Mouse (Mus musculus) monocyte, adult 2 months (primary cell): ENCODE data around the gene Oas1g.
"Not testable (repeated sequence)": the region's sequence is repeated elsewhere in the genome, so short reads cannot be mapped to it uniquely, and the experiment has no call there.

Experiments
- DNase-seq, 2 experiments: peaks; one replicate each; pipeline ENCODE4 v3.0.0; 2022; ENCODE audit warnings: low spot score in 2 of 2, low read depth in 1 of 2

Gene Oas1g

GRCm38 (mm10) chr5:120887413-120887812, at the start of gene Oas1g:
TSS of gene Oas1g (minus strand) at chr5:120887613.
- not testable (repeated sequence) for DNase-seq

GRCm38 (mm10) chr5:120933966-120934365, 46.6 kb upstream of the Oas1g start:
- no peak for DNase-seq

GRCm38 (mm10) chr5:120927036-120927435, 39.6 kb upstream of the Oas1g start:
- no peak for DNase-seq

GRCm38 (mm10) chr5:120926311-120926710, 38.9 kb upstream of the Oas1g start:
- not testable (repeated sequence) for DNase-seq

- DNase-seq: not testable (repeated sequence)
Measured at GRCm38 (mm10) chr5:120924520-120924919, 37.1 kb upstream of the Oas1g start.

- no peak for DNase-seq
Measured at GRCm38 (mm10) chr5:120923969-120924368, 36.6 kb upstream of the Oas1g start.

GRCm38 (mm10) chr5:120920296-120920695, 32.9 kb upstream of the Oas1g start:
- no peak for DNase-seq

GRCm38 (mm10) chr5:120919156-120919935, 31.9 kb upstream of the Oas1g start:
- not testable (repeated sequence) for DNase-seq

GRCm38 (mm10) chr5:120914204-120914603, 26.8 kb upstream of the Oas1g start, which contains the start of gene Oas1d:
TSS of gene Oas1d (plus strand) at chr5:120914536.
- DNase-seq: not testable (repeated sequence)

GRCm38 (mm10) chr5:120908196-120908920, 20.9 kb upstream of the Oas1g start:
- DNase-seq: no peak

- DNase-seq: not testable (repeated sequence)
Measured at GRCm38 (mm10) chr5:120906791-120907733, 19.6 kb upstream of the Oas1g start, which contains the start of gene Oas1a. TSS of gene Oas1a (minus strand) at chr5:120907521.

- DNase-seq: no peak
Measured at GRCm38 (mm10) chr5:120902056-120902455, 14.6 kb upstream of the Oas1g start.

- no peak for DNase-seq
Measured at GRCm38 (mm10) chr5:120900666-120901065, 13.3 kb upstream of the Oas1g start.

GRCm38 (mm10) chr5:120898726-120899125, 11.3 kb upstream of the Oas1g start:
- no peak for DNase-seq

GRCm38 (mm10) chr5:120898307-120898706, 10.9 kb upstream of the Oas1g start:
- no peak for DNase-seq

- DNase-seq: no peak
Measured at GRCm38 (mm10) chr5:120895231-120895900, 8.0 kb upstream of the Oas1g start.

- not testable (repeated sequence) for DNase-seq
Measured at GRCm38 (mm10) chr5:120894692-120895091, 7.3 kb upstream of the Oas1g start.

GRCm38 (mm10) chr5:120893866-120894265, 6.5 kb upstream of the Oas1g start:
- not testable (repeated sequence) for DNase-seq

GRCm38 (mm10) chr5:120892243-120892660, 4.8 kb upstream of the Oas1g start:
- no peak for DNase-seq

GRCm38 (mm10) chr5:120891566-120892242, 4.3 kb upstream of the Oas1g start:
- not testable (repeated sequence) for DNase-seq
